Mouse (Mus musculus) testis, adult 2 months (tissue): ENCODE data around the gene Ctnna2.

Source experiments
- CTCF ChIP-seq: fragments of 200-500 bp; IDR thresholded peaks from 2 replicates; pipeline ENCODE4 v1.5.1; 2012; ENCODE audit warnings: low read depth, mild to moderate bottlenecking, inconsistent platforms, low read length, moderate library complexity; ENCODE audit not compliant: control insufficient read depth, insufficient read depth, insufficient replicate concordance
- POLR2A ChIP-seq: fragments of 200-500 bp; IDR thresholded peaks from 2 replicates; pipeline ENCODE4 v1.6.1; 2012; ENCODE audit warnings: low read depth, mild to moderate bottlenecking, inconsistent platforms, low read length, moderate library complexity; ENCODE audit not compliant: control insufficient read depth

GRCm38 (mm10) chr6:76908086-76908485 is 1071.4 kb downstream of the Ctnna2 start:
- TF ChIP-seq CTCF (no peak), POLR2A (no peak)
